Mouse (Mus musculus): ENCODE measurements around the gene Gm21118. TPM values are rescaled to one million over a fixed set of nuclear protein-coding genes. Genes with fewer than 3 reads are reported as not detected.

Gene Gm21118
- not detected for polyA plus RNA-seq (2012; fragmentation: generic; extraction: Trizol)

DNA sequence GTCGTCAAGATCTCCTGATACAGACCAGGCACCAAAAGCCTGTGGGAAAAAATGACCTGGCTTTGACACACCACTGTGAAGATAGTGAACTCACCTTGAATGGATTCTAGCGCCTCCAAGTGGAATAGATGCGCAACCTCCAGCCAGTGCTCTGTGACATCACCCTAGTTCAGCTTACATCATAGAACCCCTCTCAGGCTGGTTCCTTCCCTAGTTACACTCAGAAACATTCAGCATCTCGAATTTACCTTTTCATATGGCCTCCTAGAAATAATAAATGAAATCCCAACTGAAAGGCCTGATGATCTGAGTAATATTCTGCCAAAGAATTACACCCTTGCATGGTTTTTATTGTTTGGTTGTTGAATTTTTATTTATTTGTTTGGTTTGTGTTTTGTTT lies at the start of gene Gm21118:
Gene Gm21118, minus strand, starts transcription at position 101 of the 400 bp plus-strand sequence.

DNA sequence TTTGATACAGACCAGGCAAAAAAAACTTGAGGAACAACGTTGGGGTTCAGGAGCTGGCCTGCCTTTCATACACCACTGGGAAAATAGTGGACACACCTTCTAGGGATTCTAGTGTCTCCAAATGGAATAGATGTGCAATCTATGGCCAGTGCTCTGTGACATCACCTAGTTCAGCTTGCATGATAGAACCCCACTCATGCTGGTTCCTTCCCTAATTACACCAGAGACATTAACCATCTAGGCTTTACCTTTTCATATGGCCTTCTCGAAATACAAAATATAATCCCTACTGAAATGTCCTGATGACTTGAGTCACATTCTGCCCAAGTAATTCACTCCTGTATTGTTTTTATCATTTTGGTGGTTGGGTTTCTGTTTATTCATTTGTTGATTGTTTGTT lies 29.7 kb upstream of the Gm21118 start, which contains the start of the genes Gm29423 and Gm29644:
Gene Gm29423, minus strand, starts transcription at position 101 of the 400 bp plus-strand sequence.
Gene Gm29644, minus strand, starts transcription at position 157 of the 400 bp plus-strand sequence.

Other genes with a start within 250 kb of the Gm21118 start
- gene Gm29423, start 29.6 kb upstream of the Gm21118 start, polyA plus RNA-seq (2012; fragmentation: generic; extraction: Trizol): not detected
- not detected for gene Gm29644, start 29.7 kb upstream of the Gm21118 start, polyA plus RNA-seq (2012; fragmentation: generic; extraction: Trizol)
- gene Gm20888, start 168.2 kb upstream of the Gm21118 start, polyA plus RNA-seq (2012; fragmentation: generic; extraction: Trizol): not detected

Measured in C3H10T1/2 (cell line).